Mouse (Mus musculus) cerebellum, adult 2 months (tissue): ENCODE data around the gene Pramel1. TPM values are rescaled to one million over a fixed set of nuclear protein-coding genes. Genes with fewer than 3 reads are reported as not detected.

Source experiments
- DNase-seq, 2 experiments: peaks; one replicate each; pipeline ENCODE4 v3.0.0; 2021
- H3K27ac ChIP-seq: fragments of 200-500 bp; 2 replicates; pipeline ENCODE4 v1.5.1; 2012; ENCODE audit warnings: low read length, control low read depth, inconsistent platforms; ENCODE audit not compliant: insufficient read depth
- H3K27me3 ChIP-seq: fragments of 200-500 bp; 2 replicates; pipeline ENCODE4 v1.6.1; 2012; ENCODE audit warnings: inconsistent platforms, mild to moderate bottlenecking, low read length, moderate library complexity; ENCODE audit not compliant: control insufficient read depth, insufficient read depth
- H3K4me1 ChIP-seq: fragments of 200-500 bp; 2 replicates; pipeline ENCODE4 v1.6.1; 2011; ENCODE audit warnings: low read length; ENCODE audit not compliant: control insufficient read depth, insufficient read depth
- H3K4me3 ChIP-seq: fragments of 200-500 bp; replicated peaks from 2 replicates; pipeline ENCODE3; 2011; ENCODE audit warnings: mild to moderate bottlenecking, low read depth, low read length, control low read depth; ENCODE audit not compliant: insufficient read depth
- CTCF ChIP-seq: fragments of 200-500 bp; IDR thresholded peaks from 2 replicates; pipeline ENCODE4 v1.5.1; 2011; ENCODE audit warnings: low read depth, mild to moderate bottlenecking, control low read depth, low read length, moderate library complexity, borderline replicate concordance; ENCODE audit not compliant: insufficient read depth
- POLR2A ChIP-seq: fragments of 200-500 bp; IDR thresholded peaks from 2 replicates; pipeline ENCODE4 v1.6.1; 2011; ENCODE audit warnings: low read length, control low read depth, borderline replicate concordance; ENCODE audit not compliant: insufficient read depth
- WGBS: fragments of 180-500 bp; shearing (Covaris S2); methylation state at CpG from one replicate; pipeline ENCODE4 v1.1.7; 2018; 5-methylcytosine and 5-hydroxymethylcytosine counted together
- polyA plus RNA-seq: library from polyadenylated mRNA; depleted of rRNA; stranded (reverse); fragments of >200 nt; gene quantifications from 2 replicates; pipeline ENCODE4 v1.2.3, GENCODE M21; 2012

Gene Pramel1
- polyA plus RNA-seq, 1 experiment: 0.07 TPM

GRCm38 (mm10) chr4:143366415-143367041 is 27.7 kb upstream of the Pramel1 start:
- TF ChIP-seq CTCF (no peak), POLR2A (no peak)
- peaks cover 3% of the 10 kb centered on the region for H3K4me1 ChIP-seq
- no peak overlapping the region for H3K4me3 ChIP-seq
- H3K27me3 ChIP-seq: no peaks in the 10 kb centered on the region
- H3K27ac ChIP-seq: no peak overlapping the region
- WGBS: 38% methylated on average over 15 of the region's 15 CpGs
- DNase-seq: no peak

GRCm38 (mm10) chr4:143379480-143379879 is 14.7 kb upstream of the Pramel1 start:
- H3K27ac ChIP-seq: no peak overlapping the region; the same call in 1 of the 2 replicates
- TF ChIP-seq CTCF (no peak), POLR2A (no peak)
- H3K4me3 ChIP-seq: no peak overlapping the region
- peaks cover 1% of the 10 kb centered on the region; the same call in 1 of the 2 replicates for H3K27me3 ChIP-seq
- no peaks in the 10 kb centered on the region for H3K4me1 ChIP-seq
- DNase-seq: no peak
- 40% methylated on average over 7 of the region's 7 CpGs for WGBS

GRCm38 (mm10) chr4:143379931-143380715 is 14.1 kb upstream of the Pramel1 start:
- Histone ChIP-seq H3K4me3 (no peak overlapping the region), H3K27me3 (peaks cover 1% of the 10 kb centered on the region; the same call in 1 of the 2 replicates), H3K27ac (0 out of 2 replicates have a peak overlapping the region, but pooled peaks have one; percentile 7), H3K4me1 (no peaks in the 10 kb centered on the region)
- DNase-seq: peak; percentile 18 to 19
- WGBS: 14% methylated on average over 15 of the region's 15 CpGs
- TF ChIP-seq CTCF (no peak), POLR2A (no peak)

- DNase-seq: peak; percentile 12 to 51
- 0% methylated on average over 5 of the region's 5 CpGs for WGBS
- TF ChIP-seq CTCF (peak; percentile 58), POLR2A (no peak)
- H3K4me1 ChIP-seq: no peaks in the 10 kb centered on the region
- no peak overlapping the region for H3K27ac ChIP-seq
- H3K4me3 ChIP-seq: no peak overlapping the region
- H3K27me3 ChIP-seq: peaks cover 1% of the 10 kb centered on the region; the same call in 1 of the 2 replicates
Measured at GRCm38 (mm10) chr4:143380716-143381004, 13.6 kb upstream of the Pramel1 start.

- TF ChIP-seq CTCF (no peak), POLR2A (no peak)
- no peaks in the 10 kb centered on the region for H3K4me1 ChIP-seq
- DNase-seq: peak; percentile 28 to 60
- no peak overlapping the region for H3K27ac ChIP-seq
- WGBS: 19% methylated on average over 3 of the region's 3 CpGs
- H3K27me3 ChIP-seq: peaks cover 1% of the 10 kb centered on the region; the same call in 1 of the 2 replicates
- no peak overlapping the region for H3K4me3 ChIP-seq
Measured at GRCm38 (mm10) chr4:143382163-143382562, 12.1 kb upstream of the Pramel1 start.

GRCm38 (mm10) chr4:143383646-143384045 is 10.6 kb upstream of the Pramel1 start:
- WGBS: 58% methylated on average over 4 of the region's 4 CpGs
- no peak for DNase-seq
- TF ChIP-seq POLR2A (no peak), CTCF (peak; percentile 42; the same call in 1 of the 2 replicates)
- Histone ChIP-seq H3K27me3 (peaks cover 1% of the 10 kb centered on the region; the same call in 1 of the 2 replicates), H3K27ac (no peak overlapping the region), H3K4me1 (no peaks in the 10 kb centered on the region), H3K4me3 (no peak overlapping the region)

- TF ChIP-seq POLR2A (no peak), CTCF (no peak)
- no peak overlapping the region for H3K27ac ChIP-seq
- no peaks in the 10 kb centered on the region for H3K4me1 ChIP-seq
- H3K4me3 ChIP-seq: no peak overlapping the region
- 9% methylated on average over 39 of the region's 43 CpGs for WGBS
- peak in 1 of 2 experiments; percentile 20 for DNase-seq
- H3K27me3 ChIP-seq: no peaks in the 10 kb centered on the region
Measured at GRCm38 (mm10) chr4:143388955-143389702, 5.1 kb upstream of the Pramel1 start.
